Mouse (Mus musculus) bone marrow, adult 2 months (tissue): Measurements from ENCODE around the gene Fgfr2.

Source experiments
- CTCF ChIP-seq: fragments of 200-500 bp; IDR thresholded peaks from 2 replicates; pipeline ENCODE4 v1.5.1; 2011; ENCODE audit warnings: low read length, control low read depth; ENCODE audit not compliant: control insufficient read depth, insufficient read depth
- POLR2A ChIP-seq: fragments of 200-500 bp; IDR thresholded peaks from 2 replicates; pipeline ENCODE4 v1.6.1; 2011; ENCODE audit warnings: low read depth, mild to moderate bottlenecking, control low read depth, low read length, borderline replicate concordance; ENCODE audit not compliant: control insufficient read depth

GRCm38 (mm10) chr7:132056565-132056964 is 1066.6 kb downstream of the Fgfr2 start:
- TF ChIP-seq CTCF (no peak), POLR2A (no peak)
